Mouse (Mus musculus): ENCODE data around the gene Scin. TPM values are rescaled to one million over a fixed set of nuclear protein-coding genes. Genes with fewer than 3 reads are reported as not detected.

The Scin gene
- polyA plus RNA-seq, 1 experiment: 0.60 TPM

- H3K27ac ChIP-seq (ENCODE audit: insufficient read depth, low read length): no peak overlapping the region; the same call in 1 of the 2 replicates
- H3K9ac ChIP-seq (ENCODE audit: low read depth, poor library complexity, severe bottlenecking): peak overlapping the region; percentile 48
- H3K27me3 ChIP-seq (ENCODE audit: control insufficient read depth, insufficient read depth, low read length, poor library complexity, severe bottlenecking): no peaks in the 10 kb centered on the region
- peak overlapping the region; percentile 93 for H3K4me3 ChIP-seq (ENCODE audit: low read depth, low read length)
- peaks cover 12% of the 10 kb centered on the region for H3K36me3 ChIP-seq (ENCODE audit: control insufficient read depth, insufficient read depth, low read length, poor library complexity, severe bottlenecking)
- TF ChIP-seq EP300 (IDR thresholded peaks at IDR 0.05; ENCODE audit: insufficient read depth, low read depth, low read length): no peak
- TF ChIP-seq CTCF (IDR thresholded peaks at IDR 0.05; ENCODE audit: low read depth, low read length): no peak
- TF ChIP-seq POLR2A (IDR thresholded peaks at IDR 0.05; ENCODE audit: insufficient read depth, low read length): no peak
- H3K9me3 ChIP-seq (replicated peaks; ENCODE audit: control insufficient read depth, insufficient read depth, low read length, poor library complexity, severe bottlenecking): no peaks in the 10 kb centered on the region
- H3K4me1 ChIP-seq (ENCODE audit: control insufficient read depth, insufficient read depth, low read length): peaks cover 2% of the 10 kb centered on the region
Observed at GRCm38 (mm10) chr12:40036666-40037065, 97.4 kb downstream of the Scin start.

GRCm38 (mm10) chr12:40035506-40035905 lies 98.5 kb downstream of the Scin start:
- Histone ChIP-seq H3K4me1 (ENCODE audit: control insufficient read depth, insufficient read depth, low read length) (peaks cover 2% of the 10 kb centered on the region), H3K27ac (ENCODE audit: insufficient read depth, low read length) (no peak overlapping the region), H3K4me3 (ENCODE audit: low read depth, low read length) (no peak overlapping the region), H3K27me3 (ENCODE audit: control insufficient read depth, insufficient read depth, low read length, poor library complexity, severe bottlenecking) (no peaks in the 10 kb centered on the region), H3K36me3 (ENCODE audit: control insufficient read depth, insufficient read depth, low read length, poor library complexity, severe bottlenecking) (peaks cover 12% of the 10 kb centered on the region), H3K9me3 (replicated peaks; ENCODE audit: control insufficient read depth, insufficient read depth, low read length, poor library complexity, severe bottlenecking) (no peaks in the 10 kb centered on the region), H3K9ac (ENCODE audit: low read depth, poor library complexity, severe bottlenecking) (no peak overlapping the region; the same call in 1 of the 2 replicates)
- no peak for TF ChIP-seq CTCF (IDR thresholded peaks at IDR 0.05; ENCODE audit: low read depth, low read length)
- no peak for TF ChIP-seq EP300 (IDR thresholded peaks at IDR 0.05; ENCODE audit: insufficient read depth, low read depth, low read length)
- TF ChIP-seq POLR2A (IDR thresholded peaks at IDR 0.05; ENCODE audit: insufficient read depth, low read length): no peak

GRCm38 (mm10) chr12:40029201-40029600 lies 104.8 kb downstream of the Scin start:
- Histone ChIP-seq H3K36me3 (ENCODE audit: control insufficient read depth, insufficient read depth, low read length, poor library complexity, severe bottlenecking) (0 out of 2 replicates have a peak, but pooled peaks cover under 1% of the 10 kb centered on the region), H3K27ac (ENCODE audit: insufficient read depth, low read length) (no peak overlapping the region), H3K9ac (ENCODE audit: low read depth, poor library complexity, severe bottlenecking) (no peak overlapping the region), H3K4me3 (ENCODE audit: low read depth, low read length) (no peak overlapping the region), H3K27me3 (ENCODE audit: control insufficient read depth, insufficient read depth, low read length, poor library complexity, severe bottlenecking) (no peaks in the 10 kb centered on the region), H3K9me3 (replicated peaks; ENCODE audit: control insufficient read depth, insufficient read depth, low read length, poor library complexity, severe bottlenecking) (no peaks in the 10 kb centered on the region), H3K4me1 (ENCODE audit: control insufficient read depth, insufficient read depth, low read length) (no peaks in the 10 kb centered on the region)
- TF ChIP-seq EP300 (IDR thresholded peaks at IDR 0.05; ENCODE audit: insufficient read depth, low read depth, low read length) (no peak), CTCF (IDR thresholded peaks at IDR 0.05; ENCODE audit: low read depth, low read length) (no peak), POLR2A (IDR thresholded peaks at IDR 0.05; ENCODE audit: insufficient read depth, low read length) (no peak)

- no peak overlapping the region for H3K4me3 ChIP-seq (ENCODE audit: low read depth, low read length)
Observed at GRCm38 (mm10) chr12:40027846-40028245, 106.2 kb downstream of the Scin start.

GRCm38 (mm10) chr12:40027444-40027843 lies 106.6 kb downstream of the Scin start:
- H3K4me3 ChIP-seq (ENCODE audit: low read depth, low read length): no peak overlapping the region
- no peaks in the 10 kb centered on the region for H3K36me3 ChIP-seq (ENCODE audit: control insufficient read depth, insufficient read depth, low read length, poor library complexity, severe bottlenecking)
- H3K9ac ChIP-seq (ENCODE audit: low read depth, poor library complexity, severe bottlenecking): no peak overlapping the region
- no peak overlapping the region for H3K27ac ChIP-seq (ENCODE audit: insufficient read depth, low read length)
- H3K9me3 ChIP-seq (replicated peaks; ENCODE audit: control insufficient read depth, insufficient read depth, low read length, poor library complexity, severe bottlenecking): no peaks in the 10 kb centered on the region
- TF ChIP-seq CTCF (IDR thresholded peaks at IDR 0.05; ENCODE audit: low read depth, low read length) (no peak), EP300 (IDR thresholded peaks at IDR 0.05; ENCODE audit: insufficient read depth, low read depth, low read length) (no peak), POLR2A (IDR thresholded peaks at IDR 0.05; ENCODE audit: insufficient read depth, low read length) (no peak)
- no peaks in the 10 kb centered on the region for H3K27me3 ChIP-seq (ENCODE audit: control insufficient read depth, insufficient read depth, low read length, poor library complexity, severe bottlenecking)
- H3K4me1 ChIP-seq (ENCODE audit: control insufficient read depth, insufficient read depth, low read length): no peaks in the 10 kb centered on the region

More at GRCm38 (mm10) chr12:40027846-40028245, 106.2 kb downstream of the Scin start:
- H3K36me3 ChIP-seq (ENCODE audit: control insufficient read depth, insufficient read depth, low read length, poor library complexity, severe bottlenecking): no peaks in the 10 kb centered on the region
- H3K27me3 ChIP-seq (ENCODE audit: control insufficient read depth, insufficient read depth, low read length, poor library complexity, severe bottlenecking): no peaks in the 10 kb centered on the region
- no peaks in the 10 kb centered on the region for H3K9me3 ChIP-seq (replicated peaks; ENCODE audit: control insufficient read depth, insufficient read depth, low read length, poor library complexity, severe bottlenecking)
- H3K27ac ChIP-seq (ENCODE audit: insufficient read depth, low read length): no peak overlapping the region
- TF ChIP-seq CTCF (IDR thresholded peaks at IDR 0.05; ENCODE audit: low read depth, low read length) (no peak), POLR2A (IDR thresholded peaks at IDR 0.05; ENCODE audit: insufficient read depth, low read length) (no peak), EP300 (IDR thresholded peaks at IDR 0.05; ENCODE audit: insufficient read depth, low read depth, low read length) (no peak)
- no peak overlapping the region for H3K9ac ChIP-seq (ENCODE audit: low read depth, poor library complexity, severe bottlenecking)
- H3K4me1 ChIP-seq (ENCODE audit: control insufficient read depth, insufficient read depth, low read length): no peaks in the 10 kb centered on the region

GRCm38 (mm10) chr12:40023918-40024317 lies 110.1 kb downstream of the Scin start:
- H3K9me3 ChIP-seq (replicated peaks; ENCODE audit: control insufficient read depth, insufficient read depth, low read length, poor library complexity, severe bottlenecking): no peaks in the 10 kb centered on the region
- H3K9ac ChIP-seq (ENCODE audit: low read depth, poor library complexity, severe bottlenecking): no peak overlapping the region
- no peak overlapping the region for H3K4me3 ChIP-seq (ENCODE audit: low read depth, low read length)
- H3K36me3 ChIP-seq (ENCODE audit: control insufficient read depth, insufficient read depth, low read length, poor library complexity, severe bottlenecking): no peaks in the 10 kb centered on the region
- TF ChIP-seq CTCF (IDR thresholded peaks at IDR 0.05; ENCODE audit: low read depth, low read length): no peak
- no peak for TF ChIP-seq EP300 (IDR thresholded peaks at IDR 0.05; ENCODE audit: insufficient read depth, low read depth, low read length)
- no peak for TF ChIP-seq POLR2A (IDR thresholded peaks at IDR 0.05; ENCODE audit: insufficient read depth, low read length)
- H3K4me1 ChIP-seq (ENCODE audit: control insufficient read depth, insufficient read depth, low read length): no peaks in the 10 kb centered on the region
- no peaks in the 10 kb centered on the region for H3K27me3 ChIP-seq (ENCODE audit: control insufficient read depth, insufficient read depth, low read length, poor library complexity, severe bottlenecking)
- H3K27ac ChIP-seq (ENCODE audit: insufficient read depth, low read length): no peak overlapping the region

All from ES-Bruce4 (cell line).